Mouse (Mus musculus) right cerebral cortex, adult 18-20 months (tissue): ENCODE data around the gene Hist1h2be.
"Not testable (repeated sequence)": the region's sequence is repeated elsewhere in the genome, so short reads cannot be mapped to it uniquely, and the experiment has no call there.

Experiments used
- DNase-seq: peaks from one replicate; pipeline ENCODE4 v3.0.0; 2022; ENCODE audit warnings: mixed read lengths

Hist1h2be gene

DNA sequence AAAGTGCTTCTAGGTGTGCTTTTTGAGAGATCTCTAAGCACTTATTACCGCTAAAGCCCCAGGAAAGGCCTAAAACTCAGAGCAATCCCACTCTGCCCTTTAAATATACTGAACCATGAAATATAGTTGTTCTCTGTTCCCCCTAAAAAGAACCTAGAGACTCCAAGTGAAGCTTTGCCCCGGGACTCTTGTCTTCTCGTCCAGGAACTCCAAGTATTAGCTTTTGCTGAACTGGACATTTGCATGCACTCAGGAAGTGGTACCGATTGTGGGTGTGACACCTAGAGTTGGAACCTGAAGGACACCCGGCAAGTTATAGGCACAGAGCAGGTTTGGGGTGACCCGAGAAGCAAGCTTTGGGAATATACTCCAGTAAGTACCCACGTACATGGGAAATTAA is 29.7 kb downstream of the Hist1h2be start:
- DNase-seq: no peak

DNA sequence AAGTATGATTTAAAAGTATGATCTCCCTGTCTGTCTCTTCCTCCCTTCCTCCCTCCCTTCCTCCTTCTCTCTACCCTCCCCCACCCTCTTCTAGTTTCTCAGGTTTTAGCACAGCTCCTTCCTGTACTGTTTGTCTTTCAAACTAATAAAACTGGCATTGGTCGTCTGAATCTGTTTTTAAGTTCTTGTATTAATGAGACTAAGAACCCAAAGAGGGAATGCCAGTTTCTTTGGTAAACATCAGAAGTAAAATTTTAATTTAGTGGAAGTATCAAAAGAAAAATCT is 34.0 kb downstream of the Hist1h2be start:
- DNase-seq: no peak

DNA sequence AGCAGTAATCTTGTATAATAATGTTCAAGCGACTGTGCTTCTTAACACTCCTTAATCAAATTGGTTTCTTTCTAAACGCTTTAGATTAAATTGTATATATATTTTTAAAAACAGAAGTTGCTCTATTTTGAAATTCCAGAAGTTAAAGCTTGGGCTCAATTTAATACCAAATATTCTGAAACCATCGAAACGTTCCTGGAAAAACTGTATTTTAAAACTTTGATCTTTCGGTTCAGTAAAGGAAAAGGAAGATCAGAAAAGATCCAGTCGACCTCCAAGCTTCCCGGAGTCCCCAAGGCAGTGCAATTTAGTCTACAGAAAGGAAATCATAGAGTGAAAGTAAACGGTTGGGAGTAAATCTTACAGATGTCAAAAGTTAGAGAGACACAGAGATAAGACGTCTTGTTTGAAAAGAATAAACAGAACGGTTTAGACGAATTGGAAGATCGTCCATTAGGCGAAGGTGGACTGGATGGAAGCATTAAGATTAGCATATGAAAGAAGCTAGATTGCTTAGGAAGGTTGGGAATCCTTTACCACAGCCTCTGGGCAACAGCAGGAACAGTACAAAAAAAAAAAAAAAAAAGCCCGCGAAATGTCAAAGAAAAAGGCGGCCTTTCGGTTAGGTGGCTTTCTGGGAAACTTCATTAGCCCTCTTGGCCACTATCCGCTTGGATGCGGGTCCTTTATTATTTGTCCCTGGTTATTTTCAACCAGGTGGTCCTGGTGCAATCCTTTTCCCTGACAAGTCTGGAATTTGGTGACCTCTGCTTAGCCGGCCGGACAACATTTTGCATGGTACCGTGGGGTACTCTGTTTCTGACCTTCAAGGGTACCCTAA is 34.6 kb downstream of the Hist1h2be start:
- no peak for DNase-seq

DNA sequence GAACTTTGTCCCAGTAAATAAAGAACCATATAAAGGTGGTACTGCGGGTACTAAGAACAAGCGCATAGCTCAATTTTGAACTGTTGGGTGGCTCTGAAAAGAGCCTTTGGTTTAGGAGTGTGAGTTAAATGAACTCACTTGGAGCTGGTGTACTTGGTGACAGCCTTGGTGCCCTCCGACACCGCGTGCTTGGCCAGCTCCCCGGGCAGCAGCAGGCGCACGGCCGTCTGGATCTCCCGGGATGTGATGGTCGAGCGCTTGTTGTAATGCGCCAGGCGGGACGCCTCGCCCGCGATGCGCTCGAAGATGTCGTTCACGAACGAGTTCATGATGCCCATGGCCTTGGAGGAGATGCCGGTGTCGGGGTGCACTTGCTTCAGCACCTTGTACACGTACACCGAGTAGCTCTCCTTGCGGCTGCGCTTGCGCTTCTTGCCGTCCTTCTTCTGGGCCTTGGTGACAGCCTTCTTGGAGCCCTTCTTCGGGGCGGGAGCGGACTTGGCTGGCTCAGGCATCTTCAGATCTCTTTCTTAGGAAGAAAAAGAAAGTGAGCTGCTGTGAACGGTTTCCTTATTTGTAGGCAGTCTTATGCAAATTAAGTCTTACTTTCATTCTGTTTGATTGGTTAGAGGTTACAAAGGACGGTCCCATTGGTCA is 35.4 kb downstream of the Hist1h2be start:
- DNase-seq: peak; percentile 82

DNA sequence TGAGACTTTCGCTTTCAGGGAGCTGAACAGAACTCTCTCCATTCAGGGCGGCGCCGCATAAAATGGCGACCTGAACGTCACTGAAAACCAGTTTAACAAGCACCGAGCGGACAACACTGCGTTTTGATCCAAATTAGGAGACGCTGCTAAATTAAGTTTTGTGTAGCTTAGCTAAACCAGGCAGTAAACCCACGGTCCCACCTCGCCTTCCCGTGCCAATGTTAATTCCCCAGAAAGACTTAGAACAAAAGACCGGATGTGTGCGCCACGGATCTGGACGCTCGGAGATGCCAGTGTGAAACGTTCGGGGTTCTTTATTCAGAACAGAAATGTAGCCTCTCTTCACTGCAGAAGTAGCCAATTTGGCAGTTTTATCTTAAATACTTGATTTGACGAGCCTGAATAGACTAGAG is 35.9 kb downstream of the Hist1h2be start:
- DNase-seq: peak; percentile 73

DNA sequence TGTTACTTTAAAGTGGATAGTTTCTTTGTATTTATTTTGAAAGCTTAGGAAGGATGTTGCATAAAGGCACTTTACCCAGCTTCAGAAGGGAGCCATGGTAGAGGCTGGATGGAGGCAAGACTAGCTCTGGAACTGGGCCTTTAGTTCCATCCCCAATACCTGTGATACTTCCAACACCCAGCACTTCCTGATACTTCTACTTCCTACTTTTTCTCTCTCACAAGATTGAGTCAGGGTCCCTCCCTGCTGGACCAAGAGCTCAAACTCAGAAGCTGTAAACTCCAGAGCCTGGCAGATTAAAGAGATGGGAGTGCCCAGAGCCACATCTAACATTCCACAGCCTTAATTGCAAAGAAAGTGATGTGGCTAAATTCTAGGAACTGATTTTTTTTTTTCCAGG is 36.6 kb downstream of the Hist1h2be start:
- DNase-seq: no peak

DNA sequence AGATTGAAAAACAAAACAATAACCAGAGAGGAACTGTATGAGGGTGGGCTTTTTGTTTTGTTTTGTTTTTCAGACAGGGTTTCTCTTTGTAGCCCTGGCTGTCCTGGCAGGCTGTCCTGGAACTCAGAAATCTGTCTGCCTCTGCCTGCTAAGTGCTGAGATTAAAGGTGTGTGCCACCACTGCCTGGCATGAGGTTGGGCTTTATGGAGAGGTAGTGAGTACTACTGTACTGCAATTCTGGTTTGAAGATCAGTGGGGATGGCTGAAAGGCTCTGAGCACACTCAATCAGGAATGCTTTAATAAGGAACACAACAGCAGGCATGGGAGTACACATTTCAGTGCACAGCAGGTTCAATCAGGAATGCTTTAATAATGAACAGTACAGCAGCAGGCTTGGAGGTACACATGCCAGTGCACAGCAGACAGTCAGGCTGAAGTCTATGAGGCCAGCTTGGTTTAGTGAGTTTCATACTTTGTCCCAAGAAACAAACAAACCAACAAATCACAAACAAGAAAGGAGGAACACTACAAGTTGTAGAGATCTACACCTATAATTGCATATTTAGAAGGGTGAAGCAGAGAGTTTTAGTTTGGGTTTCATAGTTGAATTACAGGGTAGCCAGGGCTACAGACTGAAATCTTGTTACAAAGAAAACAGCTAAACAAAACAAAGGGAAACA is 37.4 kb downstream of the Hist1h2be start:
- no peak for DNase-seq

DNA sequence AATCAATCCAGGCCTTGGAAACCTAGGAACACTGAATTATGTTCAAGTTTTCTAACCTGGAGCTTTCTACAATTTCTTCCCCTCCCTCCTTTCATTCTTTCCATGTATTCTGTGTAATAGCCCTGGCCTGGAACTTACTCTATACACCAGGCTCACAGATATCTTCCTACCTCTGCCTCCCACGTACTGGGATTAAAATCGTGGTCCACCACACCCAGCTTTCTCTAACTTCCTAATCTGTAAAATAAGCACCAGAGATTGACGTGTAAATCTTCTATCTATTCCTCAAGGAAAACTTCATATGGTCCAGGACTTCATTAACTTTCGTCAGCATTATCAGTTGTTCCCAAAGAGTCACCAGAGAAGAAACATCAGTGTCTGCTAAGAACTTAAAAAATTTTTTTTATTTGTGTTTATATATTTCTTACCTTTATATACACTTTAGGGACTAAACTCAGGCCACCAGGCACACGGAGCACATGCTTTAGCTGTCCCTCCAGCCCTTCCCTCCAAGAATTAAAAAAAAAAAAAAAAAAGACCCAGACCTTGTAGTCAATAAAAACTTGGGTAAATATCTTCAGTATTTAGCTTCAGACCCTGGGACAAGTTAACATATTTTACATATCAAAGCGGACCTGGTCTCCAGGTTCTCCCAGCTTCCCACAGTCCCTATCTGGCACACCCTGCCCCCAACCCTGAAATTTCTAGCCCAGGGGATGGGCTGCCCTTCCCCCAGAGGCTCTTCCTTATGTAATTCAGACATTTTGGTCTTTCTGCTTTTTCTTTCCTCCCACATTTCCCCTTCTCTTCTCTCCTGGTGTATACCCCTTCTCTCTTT is 38.5 kb downstream of the Hist1h2be start:
- no peak for DNase-seq

DNA sequence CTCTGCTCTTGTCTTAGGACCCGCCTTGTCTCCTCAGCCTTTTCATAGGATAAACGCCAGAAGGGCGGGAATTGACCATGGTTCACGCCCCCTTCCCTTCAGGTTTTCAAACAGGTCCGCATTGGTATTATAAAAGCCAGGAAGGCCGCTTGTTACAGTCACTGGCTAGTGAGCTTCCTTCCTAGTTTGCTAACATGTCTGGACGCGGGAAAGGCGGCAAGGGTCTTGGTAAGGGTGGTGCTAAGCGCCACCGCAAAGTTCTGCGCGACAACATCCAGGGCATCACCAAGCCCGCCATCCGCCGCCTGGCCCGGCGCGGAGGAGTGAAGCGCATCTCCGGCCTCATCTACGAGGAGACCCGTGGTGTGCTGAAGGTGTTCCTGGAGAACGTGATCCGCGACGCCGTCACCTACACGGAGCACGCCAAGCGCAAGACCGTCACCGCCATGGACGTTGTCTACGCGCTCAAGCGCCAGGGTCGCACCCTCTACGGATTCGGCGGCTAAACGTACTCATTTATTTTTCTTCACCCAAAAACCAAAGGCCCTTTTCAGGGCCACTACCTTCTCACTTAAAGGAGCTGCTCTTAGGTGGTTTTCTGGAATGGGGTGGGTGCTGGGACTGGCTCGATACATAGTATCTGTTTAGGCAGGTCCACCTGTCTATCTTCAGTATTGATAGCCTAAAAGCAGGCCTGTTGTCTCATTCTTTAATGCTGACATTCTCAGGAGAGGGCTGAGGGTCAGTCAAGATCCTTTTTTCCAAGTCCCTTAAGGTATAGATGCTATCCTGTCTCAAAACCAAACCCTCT is 39.3 kb downstream of the Hist1h2be start, which contains the start of gene Hist1h4d:
Hist1h4d (plus strand) TSS at position 191 of the 811 bp plus-strand sequence.
- DNase-seq: peak; percentile 96

DNA sequence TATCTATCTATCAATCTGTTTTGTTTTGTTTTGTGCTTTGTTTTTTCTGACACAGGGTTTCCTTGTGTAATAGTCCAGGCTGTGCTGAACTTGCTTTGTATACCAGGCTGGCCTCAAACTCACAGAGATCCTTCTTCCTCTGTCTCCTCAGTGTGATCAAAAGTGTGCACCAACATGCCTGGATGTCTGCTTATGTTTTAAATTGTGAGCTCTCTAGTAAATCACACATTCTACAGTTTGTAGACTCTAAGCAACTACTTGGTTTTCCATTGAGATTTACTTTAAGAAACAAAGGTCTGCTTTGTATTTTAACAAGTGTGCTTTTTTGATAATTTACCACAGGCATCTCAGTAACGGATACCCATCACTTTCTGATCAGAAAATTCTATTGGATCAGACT is 43.1 kb downstream of the Hist1h2be start:
- no peak for DNase-seq

DNA sequence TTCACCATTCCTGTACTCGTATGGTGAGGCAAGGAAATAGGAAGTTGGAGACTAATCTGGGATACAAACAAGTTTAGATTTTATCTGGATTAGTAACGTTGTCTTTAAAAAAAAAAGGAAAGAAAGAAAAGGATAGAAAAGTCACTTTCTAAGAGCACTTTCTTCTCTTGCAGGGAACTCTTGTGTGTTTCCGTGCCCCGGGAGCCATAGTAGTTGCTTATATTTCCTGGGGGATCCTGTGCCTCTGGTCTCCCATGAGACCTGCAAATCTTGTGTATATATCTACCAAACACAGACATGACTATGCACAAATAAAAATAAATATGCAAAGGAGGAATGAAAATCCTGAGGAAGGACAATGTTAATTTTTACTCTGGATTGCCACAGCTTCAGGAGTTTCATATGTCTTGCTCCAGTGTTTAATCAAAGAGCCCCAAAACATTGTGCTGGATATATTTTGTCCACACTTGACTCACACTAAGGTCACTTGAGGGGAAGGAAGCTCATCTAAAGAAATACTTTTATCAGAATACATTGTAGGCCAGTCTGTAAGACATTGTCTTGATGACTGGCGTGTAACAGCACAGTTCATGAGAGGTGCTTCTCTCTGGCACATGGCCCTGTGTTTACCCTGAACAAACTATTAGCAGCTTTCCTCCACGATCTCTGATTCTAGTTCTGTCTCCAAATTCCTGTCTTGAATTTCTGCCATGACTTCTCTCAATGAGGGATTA is 43.9 kb downstream of the Hist1h2be start:
- DNase-seq: no peak

DNA sequence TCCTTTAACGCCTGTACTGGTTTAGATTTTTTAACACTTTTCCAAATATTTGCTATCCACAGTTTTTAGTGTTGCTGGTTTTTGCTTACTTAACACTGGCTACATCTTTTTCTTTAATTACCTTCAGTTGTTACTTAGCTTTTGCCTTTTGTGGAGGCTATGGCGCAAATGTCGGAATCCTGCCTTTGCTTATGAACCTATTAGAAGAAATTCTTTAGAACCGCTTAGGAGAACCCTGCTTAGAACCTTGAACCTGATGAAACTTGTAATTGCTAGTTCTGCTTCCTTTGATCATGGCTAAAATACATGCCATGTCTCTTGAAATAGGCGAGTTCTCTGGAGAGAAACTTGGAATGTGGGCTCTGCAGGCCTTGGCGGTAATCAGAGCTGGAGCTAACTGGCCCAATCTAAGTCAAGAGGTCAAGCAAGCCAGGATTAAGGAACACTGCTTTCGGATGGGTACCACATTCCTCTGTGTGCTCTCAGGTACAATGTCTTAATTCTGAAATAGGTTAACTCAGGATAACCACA is 44.5 kb downstream of the Hist1h2be start:
- no peak for DNase-seq

DNA sequence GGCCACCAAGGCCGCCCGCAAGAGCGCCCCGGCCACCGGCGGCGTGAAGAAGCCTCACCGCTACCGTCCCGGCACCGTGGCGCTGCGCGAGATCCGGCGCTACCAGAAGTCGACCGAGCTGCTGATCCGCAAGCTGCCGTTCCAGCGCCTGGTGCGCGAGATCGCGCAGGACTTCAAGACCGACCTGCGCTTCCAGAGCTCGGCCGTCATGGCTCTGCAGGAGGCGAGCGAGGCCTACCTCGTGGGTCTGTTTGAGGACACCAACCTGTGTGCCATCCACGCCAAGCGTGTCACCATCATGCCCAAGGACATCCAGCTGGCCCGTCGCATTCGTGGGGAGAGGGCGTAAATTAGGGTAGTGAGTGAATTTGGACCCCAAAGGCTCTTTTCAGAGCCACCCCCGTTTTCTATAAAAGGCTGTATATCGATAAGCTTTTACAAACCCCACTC is 45.0 kb downstream of the Hist1h2be start:
- not testable (repeated sequence) for DNase-seq

DNA sequence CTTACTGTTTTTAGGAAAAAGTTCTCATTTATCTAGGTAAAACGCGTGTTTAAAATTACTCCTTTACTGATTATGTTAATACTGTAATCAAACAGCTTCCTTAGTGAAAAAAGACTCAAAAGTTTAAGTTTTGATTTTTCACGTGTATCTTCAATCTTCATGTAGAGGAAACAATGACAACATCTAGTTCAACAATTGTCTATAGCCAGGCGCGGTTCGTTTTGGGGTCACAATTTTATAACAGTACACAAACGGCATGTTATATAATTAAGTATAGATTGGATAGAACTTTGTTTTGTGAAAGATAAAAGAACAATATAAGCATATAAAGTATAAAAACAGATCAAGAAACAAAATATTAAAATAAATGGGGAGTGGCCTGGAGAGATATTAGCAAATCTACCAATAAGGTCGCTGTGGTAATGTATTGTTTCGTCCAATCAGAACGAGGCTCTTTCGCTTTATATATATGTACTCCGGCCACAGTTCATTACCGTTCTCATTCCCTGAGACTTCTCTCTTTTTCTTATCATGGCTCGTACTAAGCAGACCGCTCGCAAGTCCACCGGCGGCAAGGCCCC is 45.6 kb downstream of the Hist1h2be start, which contains the start of gene Hist1h3d:
Hist1h3d (plus strand) TSS at position 493 of the 581 bp plus-strand sequence.
- peak; percentile 72 for DNase-seq

DNA sequence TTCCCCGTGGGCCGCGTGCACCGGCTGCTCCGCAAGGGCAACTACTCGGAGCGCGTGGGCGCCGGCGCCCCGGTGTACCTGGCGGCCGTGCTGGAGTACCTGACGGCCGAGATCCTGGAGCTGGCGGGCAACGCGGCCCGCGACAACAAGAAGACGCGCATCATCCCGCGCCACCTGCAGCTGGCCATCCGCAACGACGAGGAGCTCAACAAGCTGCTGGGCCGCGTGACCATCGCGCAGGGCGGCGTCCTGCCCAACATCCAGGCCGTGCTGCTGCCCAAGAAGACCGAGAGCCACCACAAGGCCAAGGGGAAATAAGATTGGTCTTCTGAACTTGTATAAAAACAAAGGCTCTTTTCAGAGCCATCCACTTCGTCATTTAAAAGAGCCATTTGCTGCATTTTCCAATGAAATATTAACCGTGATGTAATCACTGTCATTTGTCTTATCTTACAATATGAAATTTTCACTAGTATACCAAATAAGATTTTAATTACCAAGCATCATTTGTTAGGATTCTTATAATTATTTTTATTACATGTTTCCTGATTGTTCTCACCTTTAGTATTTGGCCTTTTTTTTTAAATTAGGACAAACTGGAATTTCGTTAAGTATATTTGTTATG is 46.3 kb downstream of the Hist1h2be start:
- not testable (repeated sequence) for DNase-seq

DNA sequence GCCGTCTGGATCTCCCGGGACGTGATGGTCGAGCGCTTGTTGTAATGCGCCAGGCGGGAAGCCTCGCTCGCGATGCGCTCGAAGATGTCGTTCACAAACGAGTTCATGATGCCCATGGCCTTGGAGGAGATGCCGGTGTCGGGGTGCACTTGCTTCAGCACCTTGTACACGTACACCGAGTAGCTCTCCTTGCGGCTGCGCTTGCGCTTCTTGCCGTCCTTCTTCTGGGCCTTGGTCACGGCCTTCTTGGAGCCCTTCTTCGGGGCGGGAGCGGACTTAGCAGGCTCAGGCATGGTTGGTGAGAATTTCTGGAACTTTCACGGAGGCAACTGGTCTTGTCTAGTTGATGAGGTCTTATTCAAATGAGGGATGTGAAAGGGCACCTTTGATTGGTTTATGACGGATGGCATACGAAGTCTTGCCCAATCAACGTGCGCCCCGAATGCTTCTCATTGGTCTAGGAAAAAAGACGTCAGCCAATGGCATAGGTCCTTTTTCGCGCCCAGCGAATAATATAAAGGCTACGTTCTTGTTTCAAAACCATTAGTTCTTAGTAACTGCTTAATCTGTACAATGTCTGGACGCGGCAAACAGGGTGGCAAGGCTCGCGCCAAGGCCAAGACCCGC is 46.9 kb downstream of the Hist1h2be start, which contains the start of the genes Hist1h2bf and Hist1h2ad:
Hist1h2bf (minus strand) TSS at position 299 of the 627 bp plus-strand sequence.
Hist1h2ad (plus strand) TSS at position 484 of the 627 bp plus-strand sequence.
- peak; percentile 95 for DNase-seq

DNA sequence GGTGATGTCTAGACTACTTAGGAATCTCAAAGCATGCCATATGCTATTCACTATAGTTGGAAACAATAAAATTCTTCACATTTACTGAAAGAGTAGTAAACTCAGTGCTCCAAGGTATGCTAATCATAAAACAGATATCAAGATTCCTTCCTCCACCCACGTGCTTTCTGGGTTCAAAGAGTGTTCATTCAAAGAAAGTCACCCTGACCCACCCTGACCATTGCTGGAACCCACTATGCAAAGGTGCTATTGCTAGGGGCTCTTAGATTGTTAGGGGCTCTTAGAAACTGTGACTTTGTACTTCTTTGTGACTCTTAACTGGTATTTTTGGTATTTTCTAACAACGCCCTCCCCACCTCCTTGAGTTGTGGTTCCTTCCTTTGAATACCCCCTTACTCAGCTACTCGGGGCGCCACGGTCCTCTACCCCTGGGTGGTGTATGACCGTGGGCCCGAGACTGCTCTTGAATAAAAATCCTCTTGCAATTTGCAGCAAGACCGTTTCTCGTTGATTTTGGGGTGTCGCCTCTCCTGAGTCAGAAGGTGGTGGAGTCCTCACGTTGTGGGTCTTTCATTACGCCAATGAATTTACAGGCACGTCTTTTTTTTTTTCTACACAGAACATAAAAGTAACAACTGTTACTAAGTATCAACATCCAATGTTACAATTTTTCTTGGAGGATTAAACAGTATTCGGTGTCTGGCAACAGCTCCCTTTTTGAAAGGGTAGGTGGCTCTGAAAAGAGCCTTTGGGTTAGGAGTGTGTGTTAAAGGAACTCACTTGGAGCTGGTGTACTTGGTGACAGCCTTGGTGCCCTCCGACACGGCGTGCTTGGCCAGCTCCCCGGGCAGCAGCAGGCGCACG is 47.7 kb downstream of the Hist1h2be start:
- not testable (repeated sequence) for DNase-seq
